Comparison of ENCODE assay signal across 9 mouse cellular contexts in the genomic region with DNA sequence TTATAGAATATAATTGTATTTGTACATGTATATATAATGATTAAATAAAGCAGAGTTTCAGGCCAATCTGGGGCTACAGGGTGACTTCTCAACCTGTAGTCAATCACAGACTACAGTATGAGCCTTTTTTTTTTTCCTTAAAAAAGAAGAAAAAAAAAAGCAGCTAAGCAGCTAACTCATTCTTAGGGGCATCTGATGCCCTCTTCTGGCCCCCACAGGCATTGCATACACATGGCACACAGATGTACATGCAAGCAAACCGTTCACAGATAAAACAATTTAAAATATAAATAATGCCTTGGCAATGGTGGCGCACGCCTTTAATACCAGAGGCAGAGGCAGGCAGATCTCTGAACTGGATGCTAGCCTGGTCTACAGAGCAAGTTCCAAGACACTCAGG. TPM values are rescaled to one million over a fixed set of nuclear protein-coding genes. Genes with fewer than 3 reads are reported as not detected.
A peak's percentile ranks its signal among the peaks of the same experiment; 100 is the strongest.
DNase-seq lines count a peak whose midpoint lies in the region; ATAC-seq and TF ChIP-seq lines count a peak whose summit lies in the region.
"Had no signal": no experiment of that assay in that cellular context is flagged by ENCODE, and none has a peak within 500 bp of the region (broad histone marks: within the 10 kb centered on the region; RNA-seq: fewer than 3 reads in every experiment).

No protein-coding gene starts in this region.

- peak; percentile 18 for DNase-seq in cerebellum, adult 11 months
- peak; percentile 29 for DNase-seq in urinary bladder, postnatal 25 days (ENCODE audit: low spot score)
- no peak for DNase-seq in urinary bladder, postnatal 10 days (ENCODE audit: low spot score)
- peak; percentile 29 for DNase-seq in embryo, embryonic 11.5 days (ENCODE audit: low read depth, low spot score)
- DNase-seq in kidney, postnatal 10 days = peak; percentile 71
- peak; percentile 74 for DNase-seq in lung, embryonic 14.5 days
- peak; percentile 27 to 49 for DNase-seq in spleen, postnatal 14 days (ENCODE audit: low spot score in 2 of 2)

- no peak overlapping the region for H3K4me2 ChIP-seq in lung, embryonic 14.5 days
- H3K4me2 ChIP-seq: limb, embryonic 15.5 days had no signal

- peaks cover 96% of the 10 kb centered on the region for H3K36me3 ChIP-seq in lung, embryonic 14.5 days (ENCODE audit: insufficient read depth)

- no peak overlapping the region for H3K4me3 ChIP-seq in lung, embryonic 14.5 days (ENCODE audit: low read depth, low read length)
- H3K4me3 ChIP-seq: limb, embryonic 15.5 days had no signal

- no peak for ATAC-seq in cerebellum, adult (ENCODE audit: insufficient number of reproducible peaks, low FRiP score, low TSS enrichment)
- ATAC-seq in lung, embryonic 14.5 days (ENCODE audit: insufficient read depth) = no peak

- no peaks in the 10 kb centered on the region for H3K27me3 ChIP-seq in lung, embryonic 14.5 days (ENCODE audit: insufficient read depth, low read length)
- H3K27me3 ChIP-seq: limb, embryonic 15.5 days had no signal

- H3K27ac ChIP-seq in lung, embryonic 14.5 days (ENCODE audit: low read depth) = no peak overlapping the region
- H3K27ac ChIP-seq: limb, embryonic 15.5 days had no signal

- no peak overlapping the region for H3K9ac ChIP-seq in lung, embryonic 14.5 days
- H3K9ac ChIP-seq: limb, embryonic 15.5 days had no signal

- WGBS in lung, embryonic 14.5 days = 72% methylated on average over 3 of the region's 3 CpGs

- H3K9me3 ChIP-seq in lung, embryonic 14.5 days (ENCODE audit: low read depth, low read length) = no peaks in the 10 kb centered on the region
- H3K9me3 ChIP-seq: limb, embryonic 15.5 days had no signal

- peak; percentile 56 for TF ChIP-seq CTCF in lung, embryonic 14.5 days (IDR thresholded peaks at IDR 0.05; ENCODE audit: low read depth)

- no peaks in the 10 kb centered on the region for H3K4me1 ChIP-seq in lung, embryonic 14.5 days (ENCODE audit: insufficient read depth)
- H3K4me1 ChIP-seq: limb, embryonic 15.5 days had no signal

RNA-seq across cellular contexts. Expression of gene Ubap2, which starts 48.6 kb away (rescaled TPM):
- polyA plus RNA-seq in lung, embryonic 14.5 days (2014; fragmentation: Nextera tagmentation; extraction: Ambion mirVana) = 60.8 and 72.0 TPM in 2 replicates
